Mouse (Mus musculus) left cerebral cortex, postnatal 10 days (tissue): ENCODE data around the gene Wdr34. TPM values are rescaled to one million over a fixed set of nuclear protein-coding genes. Genes with fewer than 3 reads are reported as not detected.
A peak's percentile ranks its signal among the peaks of the same experiment; 100 is the strongest.

Experiments used
- DNase-seq, 2 experiments: peaks; one replicate each; pipeline ENCODE4 v3.0.0; 2021 to 2022; ENCODE audit warnings: low spot score in 2 of 2, mixed read lengths in 1 of 2; ENCODE audit errors: extremely low spot score in 1 of 2
- intact Hi-C: fragments of 180-260 bp; cut with DNase I; formaldehyde crosslinking; loops from one replicate; pipeline ENCODE4 v1.15.1; 2025
- microRNA-seq: library from miRNA; unstranded; fragments of <30 nt; microRNA quantifications from one replicate; pipeline ENCODE4 v1.2.0, GENCODE M21; 2022
- total RNA-seq, 2 experiments: library from RNA; stranded (reverse); gene quantifications; 2 replicates each; pipeline ENCODE4 v1.2.3; 2021

The Wdr34 gene
- total RNA-seq, 2 experiments from 2014 or later, result 50.0 to 52.1 TPM

GRCm38 (mm10) chr2:30044550-30044949, 4.1 kb downstream of the Wdr34 start:
- no peak for DNase-seq
- intact Hi-C loops, result no loop called here

GRCm38 (mm10) chr2:30042445-30042844, 6.2 kb downstream of the Wdr34 start:
- peak in 1 of 2 experiments; percentile 88 for DNase-seq
- intact Hi-C loops, result no loop called here

GRCm38 (mm10) chr2:30039687-30040086, 9.0 kb downstream of the Wdr34 start:
- intact Hi-C loops, result no loop called here
- DNase-seq, result no peak

- no peak for DNase-seq
- intact Hi-C loops, result no loop called here
These were observed 10.3 kb downstream of the Wdr34 start for GRCm38 (mm10) chr2:30038370-30038769.

GRCm38 (mm10) chr2:30037762-30038161, 10.9 kb downstream of the Wdr34 start:
- intact Hi-C loops, result no loop called here

GRCm38 (mm10) chr2:30032957-30033356, 15.7 kb downstream of the Wdr34 start:
- peak in 1 of 2 experiments; percentile 36 for DNase-seq
- intact Hi-C loops, result no loop called here

More at GRCm38 (mm10) chr2:30037762-30038161, 10.9 kb downstream of the Wdr34 start:
- DNase-seq, result no peak

- intact Hi-C loops, result no loop called here
- DNase-seq, result peak in 1 of 2 experiments; percentile 47
These were observed 16.3 kb downstream of the Wdr34 start for GRCm38 (mm10) chr2:30032244-30032846.

- intact Hi-C loops, result loop anchor here (5.0 kb wide), 1 partner anchor 35 kb away; no protein-coding TSS in a partner anchor
- DNase-seq, result no peak
These were observed 21.7 kb downstream of the Wdr34 start for GRCm38 (mm10) chr2:30026997-30027396.

GRCm38 (mm10) chr2:30025454-30025853, 23.2 kb downstream of the Wdr34 start:
- intact Hi-C loops, result loop anchor here (5.0 kb wide), 1 partner anchor 33 kb away; no protein-coding TSS in a partner anchor
- no peak for DNase-seq

- intact Hi-C loops, result no loop called here
- no peak for DNase-seq
These were observed 34.2 kb downstream of the Wdr34 start for GRCm38 (mm10) chr2:30014326-30014966.

GRCm38 (mm10) chr2:30010840-30011281, 37.8 kb downstream of the Wdr34 start:
- peak; percentile 31 to 61 for DNase-seq

GRCm38 (mm10) chr2:30009101-30009500, 39.6 kb downstream of the Wdr34 start:
- no peak for DNase-seq
- intact Hi-C loops, result no loop called here

More at GRCm38 (mm10) chr2:30010840-30011281, 37.8 kb downstream of the Wdr34 start:
- intact Hi-C loops, result no loop called here

GRCm38 (mm10) chr2:29991962-29992361, 56.7 kb downstream of the Wdr34 start:
- intact Hi-C loops, result loop anchor here (5.0 kb wide), 1 partner anchor 35 kb away; no protein-coding TSS in a partner anchor
- DNase-seq, result no peak

Small RNA genes within 50 kb of the gene (microRNA-seq; reads per million reads assigned to microRNA genes)
- gene Mir6997, result 6.3 reads per million, percentile 23 among the genes with 10 or more reads in this experiment

Other genes with a start within 250 kb of the Wdr34 start
- 10 to 100 TPM; 96.5 to 100.0 TPM for gene Slc27a4, start 246.2 kb downstream of the Wdr34 start, total RNA-seq
- 10 to 100 TPM; 54.7 to 61.8 TPM for gene Urm1, start 228.8 kb downstream of the Wdr34 start, total RNA-seq
- gene Cercam, start 179.7 kb downstream of the Wdr34 start, total RNA-seq, result 10 to 100 TPM; 13.2 to 13.4 TPM
- 100 to 1,000 TPM; 106 to 118 TPM for gene Odf2, start 159.7 kb downstream of the Wdr34 start, total RNA-seq
- gene Gle1, start 113.5 kb downstream of the Wdr34 start, total RNA-seq, result 10 to 100 TPM; 40.8 to 46.6 TPM
- gene Sptan1, start 83.3 kb downstream of the Wdr34 start, total RNA-seq, result 1,000 to 10,000 TPM; 1,035 to 1,062 TPM
- 100 to 1,000 TPM; 219 to 220 TPM for gene Set, start 8.5 kb upstream of the Wdr34 start, total RNA-seq
- gene Pkn3, start 28.8 kb upstream of the Wdr34 start, total RNA-seq, result 1 to 10 TPM; 1.6 TPM
- 10 to 100 TPM; 16.8 to 20.8 TPM for gene Zdhhc12, start 44.8 kb upstream of the Wdr34 start, total RNA-seq
- 100 to 1,000 TPM; 110 to 116 TPM for gene Zer1, start 75.7 kb upstream of the Wdr34 start, total RNA-seq
- gene Tbc1d13, start 84.9 kb upstream of the Wdr34 start, total RNA-seq, result 10 to 100 TPM; 60.4 to 71.5 TPM
- 10 to 100 TPM; 18.6 to 23.3 TPM for gene Endog, start 122.6 kb upstream of the Wdr34 start, total RNA-seq
- gene Spout1, start 129.6 kb upstream of the Wdr34 start, total RNA-seq, result 10 to 100 TPM; 37.0 to 40.3 TPM
- gene Kyat1, start 157.0 kb upstream of the Wdr34 start, total RNA-seq, result 10 to 100 TPM; 13.1 to 15.8 TPM
- 10 to 100 TPM; 47.8 to 51.9 TPM for gene Lrrc8a, start 188.8 kb upstream of the Wdr34 start, total RNA-seq
- gene Gm28035, start 191.7 kb upstream of the Wdr34 start, total RNA-seq, result 1 to 10 TPM; 6.3 to 7.3 TPM
- 10 to 100 TPM; 14.2 to 14.6 TPM for gene Phyhd1, start 217.3 kb upstream of the Wdr34 start, total RNA-seq
- not detected for gene Gm28038, start 232.2 kb upstream of the Wdr34 start, total RNA-seq
- 10 to 100 TPM; 25.8 to 28.8 TPM for gene Dolk, start 237.5 kb upstream of the Wdr34 start, total RNA-seq
- 10 to 100 TPM; 23.7 to 23.9 TPM for gene Nup188, start 237.5 kb upstream of the Wdr34 start, total RNA-seq